Mouse (Mus musculus): ENCODE measurements around the gene Rilp.

DNA sequence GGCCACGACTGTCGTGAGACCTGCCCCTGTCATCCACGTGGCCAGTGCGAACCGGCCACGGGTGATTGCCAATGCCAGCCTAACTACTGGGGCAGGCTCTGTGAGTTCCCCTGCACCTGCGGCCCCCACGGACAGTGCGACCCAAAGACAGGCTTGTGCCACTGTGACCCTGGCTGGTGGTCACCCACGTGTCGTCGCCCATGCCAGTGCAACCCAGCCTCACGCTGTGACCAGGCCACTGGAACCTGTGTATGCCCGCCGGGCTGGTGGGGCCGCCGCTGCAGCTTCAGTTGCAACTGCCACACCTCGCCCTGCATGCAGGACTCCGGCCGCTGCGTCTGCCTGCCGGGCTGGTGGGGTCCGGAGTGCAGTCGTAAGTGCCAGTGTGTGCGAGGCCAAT is 5.3 kb downstream of the Rilp start:
- TF ChIP-seq USF2 (IDR thresholded peaks at IDR 0.05; ENCODE audit: borderline replicate concordance in 1 of 2, insufficient read depth in 1 of 2, low read depth in 1 of 2, low read length in 2 of 2): no peak
- TF ChIP-seq MYC (IDR thresholded peaks at IDR 0.05; ENCODE audit: low read depth, low read length): no peak
- TF ChIP-seq CTCF (IDR thresholded peaks at IDR 0.05 in 2 of 3, conservative IDR thresholded peaks at IDR 0.05 in 1 of 3; ENCODE audit: control insufficient read depth in 1 of 3, insufficient read depth in 1 of 3, low read depth in 2 of 3, low read length in 3 of 3, poor library complexity in 1 of 3, severe bottlenecking in 1 of 3): no peak
- no peak for TF ChIP-seq JUND (IDR thresholded peaks at IDR 0.05; ENCODE audit: low read depth, low read length)
- TF ChIP-seq POLR2A (IDR thresholded peaks at IDR 0.05; ENCODE audit: control insufficient read depth in 1 of 2, insufficient read depth in 1 of 2, low read depth in 1 of 2, low read length in 2 of 2, poor library complexity in 1 of 2): no peak
- TF ChIP-seq MAFK (IDR thresholded peaks at IDR 0.05; ENCODE audit: borderline replicate concordance, low read depth, low read length): no peak
- no peak for TF ChIP-seq EP300 (IDR thresholded peaks at IDR 0.05; ENCODE audit: low read depth in 1 of 2, low read length in 2 of 2)
- no peak for TF ChIP-seq CHD1 (IDR thresholded peaks at IDR 0.05; ENCODE audit: low read depth, low read length)
- no peak for TF ChIP-seq UBTF (IDR thresholded peaks at IDR 0.05; ENCODE audit: borderline replicate concordance, insufficient read depth, low read depth, low read length)
- TF ChIP-seq SIN3A (IDR thresholded peaks at IDR 0.05; ENCODE audit: low read length): no peak
- no peak for TF ChIP-seq CHD2 (IDR thresholded peaks at IDR 0.05; ENCODE audit: low read length)
- TF ChIP-seq E2F4 (IDR thresholded peaks at IDR 0.05; ENCODE audit: borderline replicate concordance, low read depth, low read length): no peak
- no peak for TF ChIP-seq GATA1 (IDR thresholded peaks at IDR 0.05; ENCODE audit: low read depth, low read length)

Data from MEL (cell line).